ENCODE assay signal across 24 mouse cellular contexts in the genomic region with DNA sequence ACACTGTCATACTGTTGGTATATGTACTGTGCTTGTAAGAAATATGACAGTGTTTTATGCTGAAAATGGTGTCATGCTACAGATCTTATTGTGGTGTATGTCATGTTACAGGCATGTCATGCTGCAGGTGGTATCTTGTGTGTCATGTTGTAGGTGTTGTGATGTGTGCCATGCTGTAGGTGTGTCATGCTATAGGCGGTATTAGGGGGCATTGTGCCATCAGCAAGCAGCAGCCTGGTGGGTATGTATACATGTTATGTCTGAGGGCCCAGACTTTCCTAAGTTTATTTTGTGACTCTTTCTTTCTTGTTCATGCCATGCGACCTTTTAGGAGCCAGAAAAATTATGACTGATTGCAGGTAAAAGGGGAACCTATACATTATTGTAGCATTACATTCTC.
"Had no signal": no experiment of that assay in that cellular context is flagged by ENCODE, and none has a peak within 500 bp of the region (broad histone marks: within the 10 kb centered on the region; RNA-seq: fewer than 3 reads in every experiment).

No protein-coding gene starts in this region.

- H3K27ac ChIP-seq: heart, embryonic 13.5 days; heart, embryonic 15.5 days; hindbrain, embryonic 13.5 days; hindbrain, embryonic 15.5 days; hindbrain, postnatal 0 days; kidney, embryonic 15.5 days; kidney, postnatal 0 days; limb, embryonic 13.5 days; limb, embryonic 15.5 days had no signal

- H3K9ac ChIP-seq: heart, embryonic 13.5 days; heart, embryonic 15.5 days; hindbrain, embryonic 13.5 days; hindbrain, embryonic 15.5 days; kidney, embryonic 15.5 days; limb, embryonic 13.5 days; limb, embryonic 15.5 days had no signal

- H3K4me3 ChIP-seq: heart, embryonic 13.5 days; heart, embryonic 15.5 days; hindbrain, embryonic 13.5 days; hindbrain, embryonic 15.5 days; kidney, embryonic 15.5 days; limb, embryonic 13.5 days; limb, embryonic 15.5 days had no signal

- DNase-seq: gastrocnemius, postnatal 14 days; gastrocnemius, postnatal 36 days; heart, adult 18-20 months; heart, postnatal 14 days; heart, postnatal 36 days; kidney, adult 11 months; kidney, adult 2 months; kidney, adult 9 months; kidney, postnatal 14 days; kidney, postnatal 36 days; layer of hippocampus, adult 9-11 months; layer of hippocampus, postnatal 36 days; left cerebral cortex, postnatal 4 days had no signal

- H3K9me3 ChIP-seq: heart, embryonic 13.5 days; heart, embryonic 15.5 days; hindbrain, embryonic 13.5 days; hindbrain, embryonic 15.5 days; kidney, embryonic 15.5 days; limb, embryonic 13.5 days; limb, embryonic 15.5 days had no signal

- H3K4me1 ChIP-seq: hindbrain, embryonic 13.5 days; hindbrain, embryonic 15.5 days; kidney, embryonic 15.5 days had no signal

- H3K36me3 ChIP-seq: heart, embryonic 13.5 days; heart, embryonic 15.5 days; hindbrain, embryonic 13.5 days; hindbrain, embryonic 15.5 days; kidney, embryonic 15.5 days; limb, embryonic 13.5 days; limb, embryonic 15.5 days had no signal

- H3K27me3 ChIP-seq: heart, embryonic 15.5 days; hindbrain, embryonic 13.5 days; hindbrain, embryonic 15.5 days; kidney, embryonic 15.5 days; limb, embryonic 13.5 days; limb, embryonic 15.5 days had no signal

- H3K4me2 ChIP-seq: heart, embryonic 11.5 days; heart, embryonic 13.5 days; heart, embryonic 15.5 days; hindbrain, embryonic 13.5 days; hindbrain, embryonic 15.5 days; kidney, embryonic 15.5 days; limb, embryonic 13.5 days; limb, embryonic 15.5 days had no signal

- ATAC-seq: hindbrain, postnatal 0 days; intestine, embryonic 16.5 days had no signal
